Mouse (Mus musculus) heart, embryonic 14.5 days (tissue): ENCODE measurements around the gene Tlk2. TPM values are rescaled to one million over a fixed set of nuclear protein-coding genes. Genes with fewer than 3 reads are reported as not detected.
"Not testable (repeated sequence)": the region's sequence is repeated elsewhere in the genome, so short reads cannot be mapped to it uniquely, and the experiment has no call there.

Source experiments
- ATAC-seq: fragments of 200-750 bp; cut with Nextera tagmentation; 2 replicates; pipeline ENCODE4 v1.8.0; 2017; ENCODE audit warnings: low read depth, moderate TSS enrichment; ENCODE audit not compliant: insufficient number of reproducible peaks, insufficient read depth, low FRiP score
- H3K27ac ChIP-seq, 2 experiments: fragments of 200-500 bp in 1 of 2; fragments of 300-500 bp in 1 of 2; sonication (generic) in 1 of 2; replicated peaks in 1 of 2; 2 replicates each; pipeline ENCODE4 v1.5.1; 2012 to 2014; ENCODE audit warnings: low read depth in 2 of 2, low read length in 2 of 2, control low read depth in 1 of 2, mild to moderate bottlenecking in 1 of 2, mixed read lengths in 1 of 2; ENCODE audit not compliant: control insufficient read depth in 1 of 2, insufficient read depth in 1 of 2
- H3K27me3 ChIP-seq: fragments of 300-500 bp; sonication (generic); 2 replicates; pipeline ENCODE4 v1.6.1; 2014; ENCODE audit warnings: mild to moderate bottlenecking, low read length, control low read depth; ENCODE audit not compliant: control insufficient read depth, insufficient read depth
- H3K36me3 ChIP-seq: fragments of 300-500 bp; sonication (generic); 2 replicates; pipeline ENCODE4 v1.6.1; 2014; ENCODE audit warnings: mild to moderate bottlenecking, control low read depth, low read length, mixed read lengths; ENCODE audit not compliant: control insufficient read depth, insufficient read depth
- H3K4me1 ChIP-seq, 2 experiments: fragments of 200-500 bp in 1 of 2; fragments of 300-500 bp in 1 of 2; sonication (generic) in 1 of 2; 2 replicates each; pipeline ENCODE4 v1.6.1; 2012 to 2014; ENCODE audit warnings: low read length in 2 of 2, control low read depth in 1 of 2, mixed read lengths in 1 of 2; ENCODE audit not compliant: control insufficient read depth in 2 of 2, insufficient read depth in 2 of 2
- H3K4me2 ChIP-seq: fragments of 300-500 bp; sonication (generic); 2 replicates; pipeline ENCODE4 v1.6.1; 2014; ENCODE audit warnings: mild to moderate bottlenecking, low read length
- H3K4me3 ChIP-seq, 2 experiments: fragments of 200-500 bp in 1 of 2; fragments of 300-500 bp in 1 of 2; sonication (generic) in 1 of 2; 2 replicates each; pipeline ENCODE4 v1.5.1; 2012 to 2014; ENCODE audit warnings: low read length in 2 of 2, mild to moderate bottlenecking in 2 of 2, control low read depth in 1 of 2, low read depth in 1 of 2, moderate library complexity in 1 of 2; ENCODE audit not compliant: control insufficient read depth in 1 of 2, insufficient read depth in 1 of 2
- H3K9ac ChIP-seq: fragments of 300-500 bp; sonication (generic); 2 replicates; pipeline ENCODE4 v1.6.1; 2014; ENCODE audit warnings: mild to moderate bottlenecking, low read length
- H3K9me3 ChIP-seq: fragments of 300-500 bp; sonication (generic); 2 replicates; pipeline ENCODE4 v1.6.1; 2016; ENCODE audit warnings: low read length, control low read depth; ENCODE audit not compliant: control insufficient read depth
- WGBS: fragments of 180-500 bp; shearing (Covaris S2); extraction: QIAGEN DNeasy Blood & Tissue Kit; methylation state at CpG from one replicate; pipeline ENCODE4 v1.1.7; 2014; 5-methylcytosine and 5-hydroxymethylcytosine counted together
- polyA plus RNA-seq: library from polyadenylated mRNA; unstranded; fragments of >200 nt; fragmentation: Nextera tagmentation; extraction: Ambion mirVana; gene quantifications from 2 replicates; pipeline ENCODE4 v1.2.1, GENCODE M21; 2014

Gene Tlk2
- polyA plus RNA-seq: 18.1 and 21.9 TPM in 2 replicates

DNA sequence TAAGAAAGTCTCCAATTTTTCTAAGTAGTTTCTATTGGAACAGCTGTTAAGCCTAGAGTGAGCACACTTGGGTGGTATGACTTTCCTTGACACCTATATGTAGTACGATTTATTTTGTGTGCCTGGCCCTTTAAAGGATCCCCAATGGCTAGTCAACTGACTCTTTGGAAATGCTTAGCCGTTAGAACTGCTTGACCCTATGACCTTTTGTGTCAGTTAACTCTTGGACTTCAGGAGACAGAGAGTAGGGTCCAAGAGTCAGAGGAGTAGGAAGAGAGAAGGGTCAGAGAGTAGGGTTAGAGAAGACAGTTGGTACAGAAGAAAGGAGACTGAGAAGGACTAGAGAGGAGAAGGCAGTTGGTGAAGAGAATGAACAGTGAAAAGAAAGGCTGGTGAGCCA, at the start of gene Tlk2:
Gene Tlk2 (plus strand): TSS at position 292 of the 400 bp plus-strand sequence.
- Histone ChIP-seq H3K4me2 (peak within 1 kb of the TSS; percentile 92), H3K9ac (peak within 1 kb of the TSS; percentile 98; the same call in 1 of the 2 replicates), H3K4me3 (peak within 1 kb of the TSS in 1 of 2 experiments; percentile 87; a peak in 2 of 4 replicates), H3K36me3 (no peaks in the 10 kb centered on the region), H3K4me1 (peaks cover 3 to 23% of the 10 kb centered on the region in 2 experiments; a peak in 3 of 4 replicates), H3K9me3 (no peaks in the 10 kb centered on the region), H3K27me3 (no peaks in the 10 kb centered on the region), H3K27ac (peak within 1 kb of the TSS in 1 of 2 experiments; percentile 96; a peak in 2 of 4 replicates)
- 44% methylated on average over 2 of the region's 2 CpGs for WGBS
- no peak for ATAC-seq

DNA sequence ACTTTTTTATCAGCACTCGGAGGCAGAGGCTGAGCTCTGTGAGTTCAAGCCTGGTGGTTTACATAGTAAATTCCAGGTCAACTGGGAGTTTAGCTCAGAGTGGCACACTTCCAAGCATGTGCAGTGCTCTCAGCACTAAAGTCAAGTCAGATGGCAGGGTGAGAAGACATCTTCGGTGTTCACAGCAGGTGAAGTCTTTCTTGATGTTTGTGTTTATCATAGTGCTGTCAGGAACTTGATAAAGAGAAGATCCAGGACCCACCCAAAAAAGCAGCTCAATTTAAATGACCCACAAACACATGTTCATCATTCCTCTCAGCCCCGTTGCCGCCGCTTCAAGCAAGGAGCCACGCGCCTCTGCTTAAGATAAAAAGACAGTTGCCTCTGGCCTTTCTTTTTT, 42.9 kb upstream of the Tlk2 start:
- no peaks in the 10 kb centered on the region for H3K4me1 ChIP-seq
- no peak for ATAC-seq
- no peak overlapping the region for H3K27ac ChIP-seq
- no peak overlapping the region for H3K4me3 ChIP-seq
- H3K4me2 ChIP-seq: no peak overlapping the region
- peaks cover 99% of the 10 kb centered on the region for H3K36me3 ChIP-seq
- no peak overlapping the region for H3K9ac ChIP-seq
- no peaks in the 10 kb centered on the region for H3K27me3 ChIP-seq
- no peaks in the 10 kb centered on the region for H3K9me3 ChIP-seq
- 94% methylated on average over 7 of the region's 7 CpGs for WGBS

GRCm38 (mm10) chr11:105137255-105137654, 41.4 kb upstream of the Tlk2 start:
- not testable (repeated sequence) for ATAC-seq, H3K4me3 ChIP-seq, H3K9me3 ChIP-seq, H3K27me3 ChIP-seq, H3K9ac ChIP-seq, H3K27ac ChIP-seq, H3K4me2 ChIP-seq, H3K4me1 ChIP-seq
- H3K36me3 ChIP-seq: peaks cover 90% of the 10 kb centered on the region
- 94% methylated on average over 2 of the region's 2 CpGs for WGBS

GRCm38 (mm10) chr11:105140512-105140911, 38.1 kb upstream of the Tlk2 start:
- not testable (repeated sequence) for H3K27ac ChIP-seq
- peaks cover 57% of the 10 kb centered on the region for H3K36me3 ChIP-seq

GRCm38 (mm10) chr11:105141115-105141514, 37.5 kb upstream of the Tlk2 start:
- Histone ChIP-seq H3K4me3 (no peak overlapping the region), H3K36me3 (peaks cover 51% of the 10 kb centered on the region), H3K9ac (no peak overlapping the region), H3K4me1 (no peaks in the 10 kb centered on the region), H3K4me2 (no peak overlapping the region), H3K27ac (no peak overlapping the region), H3K27me3 (no peaks in the 10 kb centered on the region), H3K9me3 (no peaks in the 10 kb centered on the region)
- no peak for ATAC-seq
- 89% methylated on average over 5 of the region's 5 CpGs for WGBS

More at GRCm38 (mm10) chr11:105140512-105140911, 38.1 kb upstream of the Tlk2 start:
- H3K4me1 ChIP-seq, H3K9me3 ChIP-seq, ATAC-seq, H3K27me3 ChIP-seq, H3K9ac ChIP-seq, H3K4me3 ChIP-seq, H3K4me2 ChIP-seq: not testable (repeated sequence)
- 91% methylated on average over 7 of the region's 8 CpGs for WGBS

GRCm38 (mm10) chr11:105143564-105143963, 35.0 kb upstream of the Tlk2 start:
- Histone ChIP-seq H3K27me3 (no peaks in the 10 kb centered on the region), H3K9ac (no peak overlapping the region), H3K4me3 (no peak overlapping the region), H3K27ac (no peak overlapping the region), H3K36me3 (peaks cover 27% of the 10 kb centered on the region), H3K4me2 (no peak overlapping the region), H3K4me1 (no peaks in the 10 kb centered on the region), H3K9me3 (no peaks in the 10 kb centered on the region)
- no peak for ATAC-seq

DNA sequence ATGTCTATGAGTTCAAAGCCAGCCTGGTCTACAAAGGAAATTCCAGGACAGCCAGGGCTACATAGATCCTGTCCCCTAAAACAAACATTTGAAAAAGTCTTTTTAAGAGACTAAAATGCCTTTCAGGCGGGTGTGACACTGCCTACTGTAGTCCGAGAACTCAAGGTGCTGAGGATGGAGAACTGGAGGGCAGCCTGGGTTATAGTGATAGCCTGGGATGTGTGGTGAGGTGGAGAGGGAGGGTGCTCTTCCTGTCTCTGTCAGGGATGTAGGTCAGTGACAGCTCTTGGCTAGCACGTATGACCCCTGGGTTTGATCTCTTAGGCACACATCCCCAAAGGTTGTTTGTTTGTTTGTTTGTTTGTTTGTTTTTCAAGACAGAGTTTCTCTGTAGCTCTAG, 34.5 kb upstream of the Tlk2 start:
- 86% methylated on average over 3 of the region's 3 CpGs for WGBS
- H3K27me3 ChIP-seq: no peaks in the 10 kb centered on the region
- H3K27ac ChIP-seq: no peak overlapping the region
- H3K4me2 ChIP-seq: no peak overlapping the region
- ATAC-seq: no peak
- H3K4me3 ChIP-seq: no peak overlapping the region
- no peak overlapping the region for H3K9ac ChIP-seq
- no peaks in the 10 kb centered on the region for H3K9me3 ChIP-seq
- no peaks in the 10 kb centered on the region for H3K4me1 ChIP-seq
- peaks cover 22% of the 10 kb centered on the region for H3K36me3 ChIP-seq

GRCm38 (mm10) chr11:105144508-105145210, 33.9 kb upstream of the Tlk2 start:
- Histone ChIP-seq H3K4me2 (no peak overlapping the region), H3K36me3 (peaks cover 16% of the 10 kb centered on the region), H3K27ac (no peak overlapping the region), H3K9me3 (no peaks in the 10 kb centered on the region), H3K4me1 (no peaks in the 10 kb centered on the region), H3K27me3 (no peaks in the 10 kb centered on the region), H3K4me3 (no peak overlapping the region), H3K9ac (no peak overlapping the region)
- 79% methylated on average over 11 of the region's 11 CpGs for WGBS
- no peak for ATAC-seq
